Mouse (Mus musculus) hindbrain, embryonic 13.5 days (tissue): ENCODE data around the gene Rbm18. TPM values are rescaled to one million over a fixed set of nuclear protein-coding genes. Genes with fewer than 3 reads are reported as not detected.
"Not testable (repeated sequence)": the region's sequence is repeated elsewhere in the genome, so short reads cannot be mapped to it uniquely, and the experiment has no call there.

Experiments used
- ATAC-seq: fragments of 200-750 bp; cut with Nextera tagmentation; 2 replicates; pipeline ENCODE4 v1.8.0; 2017; ENCODE audit warnings: moderate TSS enrichment; ENCODE audit not compliant: low FRiP score
- H3K27ac ChIP-seq: fragments of 300-500 bp; sonication (generic); 2 replicates; pipeline ENCODE4 v1.5.1; 2015; ENCODE audit warnings: inconsistent platforms, mild to moderate bottlenecking, moderate library complexity
- H3K27me3 ChIP-seq: fragments of 300-500 bp; sonication (generic); 2 replicates; pipeline ENCODE4 v1.6.1; 2015; ENCODE audit warnings: mild to moderate bottlenecking, inconsistent platforms
- H3K36me3 ChIP-seq: fragments of 300-500 bp; sonication (generic); 2 replicates; pipeline ENCODE4 v1.6.1; 2015; ENCODE audit warnings: mild to moderate bottlenecking, inconsistent platforms
- H3K4me1 ChIP-seq: fragments of 300-500 bp; sonication (generic); replicated peaks from 2 replicates; pipeline ENCODE4 v1.6.1; 2015; ENCODE audit warnings: inconsistent platforms
- H3K4me2 ChIP-seq: fragments of 300-500 bp; sonication (generic); 2 replicates; pipeline ENCODE4 v1.6.1; 2015; ENCODE audit warnings: inconsistent platforms, mild to moderate bottlenecking, moderate library complexity
- H3K4me3 ChIP-seq: fragments of 300-500 bp; sonication (generic); 2 replicates; pipeline ENCODE4 v1.5.1; 2015; ENCODE audit warnings: mild to moderate bottlenecking, inconsistent platforms
- H3K9ac ChIP-seq: fragments of 300-500 bp; sonication (generic); 2 replicates; pipeline ENCODE4 v1.6.1; 2015; ENCODE audit warnings: mild to moderate bottlenecking, inconsistent platforms
- H3K9me3 ChIP-seq: fragments of 300-500 bp; sonication (generic); 2 replicates; pipeline ENCODE4 v1.6.1; 2016; ENCODE audit warnings: inconsistent platforms
- WGBS: fragments of 180-500 bp; shearing (Covaris S2); methylation state at CpG from one replicate; pipeline ENCODE4 v1.1.7; 2015; 5-methylcytosine and 5-hydroxymethylcytosine counted together
- polyA plus RNA-seq: library from polyadenylated mRNA; unstranded; fragments of >200 nt; fragmentation: Nextera tagmentation; extraction: Ambion mirVana; gene quantifications from 2 replicates; pipeline ENCODE4 v1.2.1, GENCODE M21; 2015

Gene Rbm18
- 142 and 148 TPM in 2 replicates for polyA plus RNA-seq

DNA sequence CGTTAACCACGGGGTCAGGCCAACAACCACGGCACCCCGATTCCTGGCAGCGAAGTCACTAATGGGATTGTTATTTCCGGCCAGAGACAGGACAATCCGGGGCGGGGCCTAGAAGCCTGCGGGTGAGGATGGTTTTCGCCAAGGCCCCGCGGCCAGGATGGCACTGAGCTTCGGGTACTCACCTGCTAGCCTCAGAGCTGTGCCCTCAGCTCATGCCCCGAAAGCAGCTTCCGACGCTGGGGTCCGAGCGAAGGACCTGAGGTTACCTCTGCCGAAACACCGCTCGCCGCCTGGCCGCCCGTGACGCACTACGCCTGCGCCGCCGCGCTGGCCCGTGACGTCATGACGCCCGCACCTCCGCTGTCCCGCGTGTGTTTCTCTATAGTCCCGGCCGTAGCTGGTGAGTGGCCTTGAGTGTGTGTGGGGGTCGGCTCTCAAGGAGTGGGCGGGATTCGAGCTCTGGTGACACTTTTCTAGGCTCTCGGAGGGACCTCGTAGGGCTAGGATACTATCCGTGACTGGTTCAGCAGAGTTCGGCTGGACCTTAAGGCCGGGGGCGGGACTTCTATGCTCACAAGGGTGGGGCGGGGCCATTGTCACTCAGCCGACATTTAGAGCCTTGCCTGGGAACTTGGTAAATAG lies at the start of gene Rbm18, which contains the start of gene Mrrf:
TSS of gene Rbm18 (minus strand) at position 474 of the 642 bp plus-strand sequence.
TSS of gene Mrrf (plus strand) at position 90 of the 642 bp plus-strand sequence.
- Histone ChIP-seq H3K27ac (peak within 1 kb of the TSS; percentile 90), H3K4me2 (peak within 1 kb of the TSS; percentile 68), H3K9ac (peak within 1 kb of the TSS; percentile 92), H3K9me3 (no peaks in the 10 kb centered on the region), H3K4me3 (peak within 1 kb of the TSS; percentile 75), H3K36me3 (peaks cover 32% of the 10 kb centered on the region), H3K27me3 (no peaks in the 10 kb centered on the region), H3K4me1 (peaks cover 25% of the 10 kb centered on the region)
- under 1% methylated on average over 50 of the region's 50 CpGs for WGBS
- ATAC-seq: peak; percentile 99

GRCm38 (mm10) chr2:36184876-36185275 lies 48.3 kb upstream of the Rbm18 start:
- ATAC-seq: no peak
- no peak overlapping the region for H3K27ac ChIP-seq
- WGBS: 78% methylated on average over 6 of the region's 6 CpGs

GRCm38 (mm10) chr2:36184192-36184591 lies 47.6 kb upstream of the Rbm18 start:
- Histone ChIP-seq H3K9me3 (no peaks in the 10 kb centered on the region), H3K27me3 (no peaks in the 10 kb centered on the region), H3K9ac (no peak overlapping the region), H3K4me1 (no peaks in the 10 kb centered on the region), H3K36me3 (peaks cover 15% of the 10 kb centered on the region), H3K4me2 (no peak overlapping the region), H3K27ac (no peak overlapping the region), H3K4me3 (no peak overlapping the region)
- 85% methylated on average over 2 of the region's 2 CpGs for WGBS
- no peak for ATAC-seq

More at GRCm38 (mm10) chr2:36184876-36185275, 48.3 kb upstream of the Rbm18 start:
- peaks cover 9% of the 10 kb centered on the region for H3K36me3 ChIP-seq
- H3K4me3 ChIP-seq: no peak overlapping the region
- no peaks in the 10 kb centered on the region for H3K4me1 ChIP-seq
- no peak overlapping the region for H3K4me2 ChIP-seq
- no peaks in the 10 kb centered on the region for H3K9me3 ChIP-seq
- no peaks in the 10 kb centered on the region for H3K27me3 ChIP-seq
- no peak overlapping the region for H3K9ac ChIP-seq

DNA sequence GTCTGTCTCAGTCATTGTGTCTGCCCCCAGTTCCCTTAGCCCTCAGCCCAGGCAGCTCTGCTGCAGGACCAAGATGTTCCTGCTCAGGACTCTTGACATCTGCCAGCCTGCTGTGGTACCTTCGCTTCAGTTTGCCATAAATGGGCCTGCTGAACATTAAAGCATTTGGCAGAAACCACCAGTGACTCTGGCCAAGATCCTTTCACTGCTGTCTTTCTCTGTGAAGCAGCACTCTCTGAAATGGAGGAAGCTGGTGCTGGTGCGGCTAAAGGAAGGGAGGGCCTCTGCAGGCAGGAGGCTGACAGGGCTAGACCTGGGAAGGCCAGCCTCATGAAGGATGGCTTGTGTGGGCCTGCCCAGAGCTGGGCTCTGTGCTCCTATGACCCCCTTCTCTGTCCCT lies 46.7 kb upstream of the Rbm18 start:
- WGBS: 80% methylated on average over 2 of the region's 2 CpGs
- H3K4me1 ChIP-seq: no peaks in the 10 kb centered on the region
- H3K27ac ChIP-seq: no peak overlapping the region
- H3K36me3 ChIP-seq: peaks cover 20% of the 10 kb centered on the region
- no peaks in the 10 kb centered on the region for H3K9me3 ChIP-seq
- no peak for ATAC-seq
- H3K27me3 ChIP-seq: no peaks in the 10 kb centered on the region
- no peak overlapping the region for H3K9ac ChIP-seq
- no peak overlapping the region for H3K4me2 ChIP-seq
- H3K4me3 ChIP-seq: no peak overlapping the region

DNA sequence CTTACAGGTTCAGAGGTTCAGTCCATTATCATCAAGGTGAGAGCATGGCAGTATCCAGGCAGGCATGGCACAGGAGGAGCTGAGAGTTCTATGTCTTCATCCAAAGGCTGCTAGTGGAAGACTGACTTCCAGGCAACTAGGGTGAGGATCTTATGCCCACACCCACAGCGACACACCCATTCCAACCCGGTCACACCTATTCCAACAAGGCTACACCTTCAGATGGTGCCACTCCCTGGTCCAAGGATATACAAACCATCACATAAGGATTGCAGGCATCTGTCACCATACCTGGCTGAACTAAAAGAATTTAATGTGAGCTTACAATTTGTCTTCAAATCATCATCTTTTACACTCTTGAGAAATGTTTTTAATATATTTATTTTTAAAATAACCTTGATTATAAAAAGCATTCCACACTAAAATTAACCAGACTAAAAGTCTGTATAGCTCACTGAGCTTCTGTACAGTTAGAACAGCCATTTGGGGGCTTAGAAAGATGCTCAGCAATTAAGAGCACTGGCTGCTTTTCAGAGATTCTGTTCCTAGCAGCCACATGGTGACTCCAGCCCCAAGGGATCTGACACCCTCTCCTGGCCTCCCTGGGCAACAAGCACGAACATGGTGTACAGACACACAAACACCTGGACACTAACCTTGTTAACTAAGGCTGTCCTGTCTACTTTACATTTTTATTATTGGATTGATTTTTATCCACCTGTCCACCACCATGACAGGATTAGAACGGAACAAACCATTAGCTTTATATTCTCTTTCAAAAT lies 45.2 kb upstream of the Rbm18 start:
- WGBS: 84% methylated on average over 4 of the region's 4 CpGs
- H3K9ac ChIP-seq, H3K27ac ChIP-seq, H3K4me2 ChIP-seq, H3K4me1 ChIP-seq, H3K9me3 ChIP-seq, H3K27me3 ChIP-seq, ATAC-seq, H3K4me3 ChIP-seq: not testable (repeated sequence)
- H3K36me3 ChIP-seq: peaks cover 32% of the 10 kb centered on the region

GRCm38 (mm10) chr2:36179487-36179886 lies 42.9 kb upstream of the Rbm18 start:
- Histone ChIP-seq H3K4me2 (no peak overlapping the region), H3K36me3 (peaks cover 40% of the 10 kb centered on the region), H3K27ac (no peak overlapping the region), H3K4me1 (no peaks in the 10 kb centered on the region), H3K27me3 (no peaks in the 10 kb centered on the region), H3K9me3 (no peaks in the 10 kb centered on the region), H3K4me3 (no peak overlapping the region), H3K9ac (no peak overlapping the region)
- 79% methylated on average over 3 of the region's 3 CpGs for WGBS
- ATAC-seq: no peak

DNA sequence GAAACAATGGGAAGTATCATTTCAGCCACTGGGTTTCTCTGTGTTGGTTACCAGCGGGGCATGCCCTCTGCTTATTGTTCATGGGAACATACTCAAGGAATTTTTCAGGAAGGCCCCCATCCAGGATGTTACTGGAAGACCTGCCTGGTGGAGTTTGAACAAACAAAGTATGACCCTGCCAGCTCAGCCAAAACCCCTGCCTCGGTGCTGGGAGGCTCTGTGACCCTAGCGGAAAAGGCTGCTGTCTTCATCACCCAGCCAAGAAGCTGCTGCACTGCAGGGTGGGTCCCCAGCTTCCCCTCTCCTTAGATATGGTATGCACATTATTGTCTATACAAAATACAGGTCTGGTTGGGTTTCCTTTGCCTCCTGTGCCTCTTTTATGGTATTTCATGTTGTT lies 36.0 kb upstream of the Rbm18 start:
- Histone ChIP-seq H3K4me1 (peaks cover 11% of the 10 kb centered on the region), H3K9me3 (no peaks in the 10 kb centered on the region), H3K4me3 (no peak overlapping the region), H3K4me2 (no peak overlapping the region), H3K27me3 (no peaks in the 10 kb centered on the region), H3K9ac (no peak overlapping the region), H3K36me3 (peaks cover 21% of the 10 kb centered on the region), H3K27ac (no peak overlapping the region)
- WGBS: 84% methylated on average over 3 of the region's 3 CpGs
- no peak for ATAC-seq

GRCm38 (mm10) chr2:36172136-36172535 lies 35.6 kb upstream of the Rbm18 start:
- H3K4me1 ChIP-seq: peaks cover 11% of the 10 kb centered on the region
- H3K27me3 ChIP-seq: no peaks in the 10 kb centered on the region
- no peak overlapping the region for H3K4me2 ChIP-seq
- WGBS: 59% methylated on average over 4 of the region's 4 CpGs
- ATAC-seq: no peak
- no peaks in the 10 kb centered on the region for H3K9me3 ChIP-seq
- no peak overlapping the region for H3K4me3 ChIP-seq
- no peak overlapping the region for H3K9ac ChIP-seq
- H3K27ac ChIP-seq: no peak overlapping the region
- H3K36me3 ChIP-seq: peaks cover 16% of the 10 kb centered on the region

DNA sequence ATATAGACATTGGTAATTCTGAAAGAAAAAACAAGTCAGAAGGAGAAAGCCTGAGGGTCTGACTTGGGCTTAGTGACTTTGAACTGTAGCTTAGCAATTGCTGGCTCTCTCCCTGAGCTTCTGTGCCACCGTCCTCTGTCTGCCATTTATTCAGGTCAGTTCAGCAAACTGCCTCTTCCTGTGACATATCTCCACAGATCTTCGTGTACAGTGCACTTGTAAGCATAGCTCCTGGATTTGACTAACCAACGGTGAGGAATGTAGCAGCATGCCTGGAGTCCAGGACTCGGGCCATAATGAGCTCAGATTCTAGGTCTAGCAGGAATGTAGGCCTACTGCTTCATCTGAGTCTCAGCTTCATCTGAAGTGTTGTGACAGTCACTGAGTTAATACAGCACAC lies 32.6 kb upstream of the Rbm18 start:
- WGBS: 90% methylated on average over 4 of the region's 4 CpGs
- H3K9ac ChIP-seq: no peak overlapping the region
- H3K36me3 ChIP-seq: peaks cover 13% of the 10 kb centered on the region
- H3K4me2 ChIP-seq: no peak overlapping the region
- no peaks in the 10 kb centered on the region for H3K9me3 ChIP-seq
- ATAC-seq: no peak
- H3K4me1 ChIP-seq: peaks cover 11% of the 10 kb centered on the region
- H3K4me3 ChIP-seq: no peak overlapping the region
- H3K27ac ChIP-seq: no peak overlapping the region
- H3K27me3 ChIP-seq: no peaks in the 10 kb centered on the region

DNA sequence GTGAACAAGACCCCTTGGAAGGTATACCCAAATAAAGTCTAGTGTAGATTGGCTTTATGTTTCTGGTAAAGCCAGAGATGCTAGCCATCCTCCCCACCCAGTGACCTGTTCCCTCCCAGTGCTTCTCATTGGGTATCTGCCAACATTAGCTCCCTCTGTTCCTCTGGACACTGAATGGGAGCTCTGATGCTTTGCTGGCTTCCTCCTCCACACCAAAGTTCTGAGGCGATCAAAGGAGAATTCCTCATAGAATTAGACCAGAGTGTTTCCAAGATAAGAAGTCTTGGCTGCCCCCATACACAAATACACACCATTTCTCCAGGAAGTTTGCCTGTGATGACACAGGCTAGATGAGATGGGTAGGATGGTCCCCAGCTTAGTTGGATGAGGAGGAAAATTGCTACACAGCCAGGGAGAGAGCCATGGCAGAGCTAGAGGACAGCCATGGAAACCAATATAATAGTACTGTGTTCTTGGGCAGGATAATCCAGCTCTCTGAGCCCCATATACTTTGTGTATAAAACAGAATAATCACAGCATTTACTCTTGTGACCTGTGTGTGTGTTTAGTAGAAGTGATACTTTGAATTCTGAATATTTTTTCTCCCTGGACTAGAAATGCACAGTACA lies 31.5 kb upstream of the Rbm18 start:
- no peak overlapping the region for H3K9ac ChIP-seq
- no peaks in the 10 kb centered on the region for H3K9me3 ChIP-seq
- H3K36me3 ChIP-seq: peaks cover 18% of the 10 kb centered on the region
- no peaks in the 10 kb centered on the region for H3K27me3 ChIP-seq
- no peak for ATAC-seq
- H3K4me1 ChIP-seq: peaks cover 11% of the 10 kb centered on the region
- no peak overlapping the region for H3K4me3 ChIP-seq
- H3K27ac ChIP-seq: no peak overlapping the region
- WGBS: 100% methylated on average over 1 of the region's 1 CpGs
- H3K4me2 ChIP-seq: no peak overlapping the region

DNA sequence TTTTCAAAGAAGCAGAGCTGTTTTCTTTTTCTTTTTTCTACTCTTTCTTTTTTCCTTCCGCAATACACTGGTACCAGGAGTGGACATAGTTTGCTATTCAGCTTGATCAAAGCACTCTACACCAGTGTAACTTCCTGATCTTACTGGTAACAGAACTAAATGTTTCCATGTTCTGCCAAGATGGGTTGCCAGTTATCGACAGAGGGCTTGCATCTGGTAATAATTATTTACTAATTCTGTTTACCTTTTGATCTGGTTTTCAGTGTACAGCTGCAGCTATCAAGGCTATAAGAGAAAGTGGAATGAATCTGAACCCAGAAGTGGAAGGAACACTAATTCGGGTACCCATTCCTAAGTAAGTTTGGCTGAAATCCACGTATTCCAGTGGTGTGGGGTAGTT lies 22.8 kb upstream of the Rbm18 start:
- ATAC-seq: no peak

GRCm38 (mm10) chr2:36157461-36157860 lies 20.9 kb upstream of the Rbm18 start:
- 97% methylated on average over 1 of the region's 1 CpGs for WGBS
- Histone ChIP-seq H3K4me3 (no peak overlapping the region), H3K4me1 (no peaks in the 10 kb centered on the region), H3K27me3 (no peaks in the 10 kb centered on the region), H3K4me2 (no peak overlapping the region), H3K27ac (no peak overlapping the region), H3K9ac (no peak overlapping the region), H3K9me3 (no peaks in the 10 kb centered on the region), H3K36me3 (peaks cover 54% of the 10 kb centered on the region)
- ATAC-seq: no peak

More for the DNA sequence above, 22.8 kb upstream of the Rbm18 start:
- Histone ChIP-seq H3K9me3 (no peaks in the 10 kb centered on the region), H3K4me2 (no peak overlapping the region), H3K4me1 (no peaks in the 10 kb centered on the region), H3K9ac (no peak overlapping the region), H3K36me3 (peaks cover 50% of the 10 kb centered on the region), H3K4me3 (no peak overlapping the region), H3K27ac (no peak overlapping the region), H3K27me3 (no peaks in the 10 kb centered on the region)
- 92% methylated on average over 4 of the region's 4 CpGs for WGBS
